Mouse (Mus musculus) liver, embryonic 15.5 days (tissue): ENCODE data around the gene Gnl1. TPM values are rescaled to one million over a fixed set of nuclear protein-coding genes. Genes with fewer than 3 reads are reported as not detected.
A peak's percentile ranks its signal among the peaks of the same experiment; 100 is the strongest.
"Not testable (repeated sequence)": the region's sequence is repeated elsewhere in the genome, so short reads cannot be mapped to it uniquely, and the experiment has no call there.

Source experiments
- ATAC-seq: fragments of 200-750 bp; cut with Nextera tagmentation; 2 replicates; pipeline ENCODE4 v1.8.0; 2017; ENCODE audit warnings: moderate number of reproducible peaks, mild to moderate bottlenecking, moderate library complexity; ENCODE audit not compliant: insufficient read depth
- H3K27ac ChIP-seq: fragments of 300-500 bp; sonication (generic); replicated peaks from 2 replicates; pipeline ENCODE4 v1.5.1; 2015; ENCODE audit warnings: mild to moderate bottlenecking, inconsistent platforms
- H3K27me3 ChIP-seq: fragments of 300-500 bp; sonication (generic); 2 replicates; pipeline ENCODE4 v1.6.1; 2015; ENCODE audit warnings: mild to moderate bottlenecking, inconsistent platforms
- H3K36me3 ChIP-seq: fragments of 300-500 bp; sonication (generic); replicated peaks from 2 replicates; pipeline ENCODE4 v1.6.1; 2015; ENCODE audit warnings: moderate library complexity, mild to moderate bottlenecking, inconsistent platforms
- H3K4me1 ChIP-seq: fragments of 300-500 bp; sonication (generic); replicated peaks from 2 replicates; pipeline ENCODE4 v1.6.1; 2015; ENCODE audit warnings: inconsistent platforms
- H3K4me2 ChIP-seq: fragments of 300-500 bp; sonication (generic); 2 replicates; pipeline ENCODE4 v1.6.1; 2015; ENCODE audit warnings: moderate library complexity, mild to moderate bottlenecking, inconsistent platforms
- H3K4me3 ChIP-seq: fragments of 300-500 bp; sonication (generic); replicated peaks from 2 replicates; pipeline ENCODE4 v1.5.1; 2015; ENCODE audit warnings: mild to moderate bottlenecking, inconsistent platforms
- H3K9ac ChIP-seq: fragments of 300-500 bp; sonication (generic); 2 replicates; pipeline ENCODE4 v1.6.1; 2015; ENCODE audit warnings: moderate library complexity, mild to moderate bottlenecking, inconsistent platforms
- H3K9me3 ChIP-seq: fragments of 300-500 bp; sonication (generic); replicated peaks from 2 replicates; pipeline ENCODE4 v1.6.1; 2016; ENCODE audit warnings: inconsistent platforms
- WGBS: fragments of 180-500 bp; shearing (Covaris S2); methylation state at CpG from one replicate; pipeline ENCODE4 v1.1.7; 2015; ENCODE audit warnings: mixed read lengths; ENCODE audit not compliant: insufficient replicate concordance; 5-methylcytosine and 5-hydroxymethylcytosine counted together
- polyA plus RNA-seq: library from polyadenylated mRNA; unstranded; fragments of >200 nt; fragmentation: Nextera tagmentation; extraction: Ambion mirVana; gene quantifications from 2 replicates; pipeline ENCODE4 v1.2.1, GENCODE M21; 2015

Gnl1 gene
- polyA plus RNA-seq, 1 experiment from 2014 or later: 9.3 TPM

- 2% methylated on average over 14 of the region's 14 CpGs for WGBS
- no peak for ATAC-seq
- Histone ChIP-seq H3K4me3 (peak overlapping the region; percentile 70), H3K27ac (peak overlapping the region; percentile 86), H3K9ac (peak overlapping the region; percentile 68), H3K36me3 (peaks cover 2% of the 10 kb centered on the region), H3K4me2 (peak overlapping the region; percentile 77), H3K27me3 (no peaks in the 10 kb centered on the region), H3K9me3 (no peaks in the 10 kb centered on the region), H3K4me1 (peaks cover 53% of the 10 kb centered on the region)
These were observed 15.2 kb downstream of the Gnl1 start for GRCm38 (mm10) chr17:35994879-35995240.

- ATAC-seq: peak; percentile 22
- H3K4me2 ChIP-seq: peak overlapping the region; percentile 77
- H3K27ac ChIP-seq: peak overlapping the region; percentile 88
- H3K36me3 ChIP-seq: peaks cover 5% of the 10 kb centered on the region
- H3K9me3 ChIP-seq: peaks cover under 1% of the 10 kb centered on the region; the same call in 1 of the 2 replicates
- peaks cover 74% of the 10 kb centered on the region for H3K4me1 ChIP-seq
- no peaks in the 10 kb centered on the region for H3K27me3 ChIP-seq
- H3K9ac ChIP-seq: no peak overlapping the region
- 1% methylated on average over 11 of the region's 11 CpGs for WGBS
- no peak overlapping the region for H3K4me3 ChIP-seq
These were observed 17.3 kb downstream of the Gnl1 start for GRCm38 (mm10) chr17:35996949-35997348.

- ATAC-seq: peak; percentile 59
- WGBS: 27% methylated on average over 12 of the region's 12 CpGs
- H3K27ac ChIP-seq: peak overlapping the region; percentile 88
- H3K9me3 ChIP-seq: peaks cover 10% of the 10 kb centered on the region; the same call in 1 of the 2 replicates
- H3K4me3 ChIP-seq: peak overlapping the region; percentile 51
- H3K4me2 ChIP-seq: peak overlapping the region; percentile 77
- peak overlapping the region; percentile 48 for H3K9ac ChIP-seq
- H3K4me1 ChIP-seq: peaks cover 82% of the 10 kb centered on the region
- peaks cover 13% of the 10 kb centered on the region for H3K36me3 ChIP-seq
- no peaks in the 10 kb centered on the region for H3K27me3 ChIP-seq
These were observed 18.3 kb downstream of the Gnl1 start for GRCm38 (mm10) chr17:35997713-35998510.

- no peaks in the 10 kb centered on the region for H3K27me3 ChIP-seq
- H3K4me1 ChIP-seq: peaks cover 85% of the 10 kb centered on the region
- no peak for ATAC-seq
- peak overlapping the region; percentile 51 for H3K4me3 ChIP-seq
- H3K9ac ChIP-seq: peak overlapping the region; percentile 48
- peaks cover 11% of the 10 kb centered on the region; the same call in 1 of the 2 replicates for H3K9me3 ChIP-seq
- peaks cover 22% of the 10 kb centered on the region for H3K36me3 ChIP-seq
- peak overlapping the region; percentile 88 for H3K27ac ChIP-seq
- WGBS: 35% methylated on average over 6 of the region's 6 CpGs
- H3K4me2 ChIP-seq: peak overlapping the region; percentile 77
These were observed 19.1 kb downstream of the Gnl1 start for GRCm38 (mm10) chr17:35998545-35999305.

- Histone ChIP-seq H3K27ac (peak overlapping the region; percentile 88), H3K9ac (peak overlapping the region; percentile 32; the same call in 1 of the 2 replicates), H3K36me3 (peaks cover 28% of the 10 kb centered on the region), H3K4me1 (peaks cover 84% of the 10 kb centered on the region), H3K9me3 (peaks cover 11% of the 10 kb centered on the region; the same call in 1 of the 2 replicates), H3K27me3 (no peaks in the 10 kb centered on the region), H3K4me3 (peak overlapping the region; percentile 51), H3K4me2 (peak overlapping the region; percentile 77)
- no peak for ATAC-seq
- WGBS: 30% methylated on average over 7 of the region's 7 CpGs
These were observed 19.7 kb downstream of the Gnl1 start for GRCm38 (mm10) chr17:35999356-35999755.

GRCm38 (mm10) chr17:36000349-36000748 lies 20.7 kb downstream of the Gnl1 start:
- Histone ChIP-seq H3K9me3 (peaks cover 11% of the 10 kb centered on the region; the same call in 1 of the 2 replicates), H3K4me1 (peaks cover 82% of the 10 kb centered on the region), H3K4me2 (peak overlapping the region; percentile 77), H3K27ac (peak overlapping the region; percentile 92), H3K9ac (no peak overlapping the region), H3K27me3 (no peaks in the 10 kb centered on the region), H3K4me3 (peak overlapping the region; percentile 51; the same call in 1 of the 2 replicates), H3K36me3 (peaks cover 37% of the 10 kb centered on the region)
- WGBS: 71% methylated on average over 4 of the region's 4 CpGs
- ATAC-seq: no peak

GRCm38 (mm10) chr17:36001121-36001897 lies 21.7 kb downstream of the Gnl1 start:
- H3K9me3 ChIP-seq: peaks cover 17% of the 10 kb centered on the region; the same call in 1 of the 2 replicates
- peak overlapping the region; percentile 26 for H3K4me3 ChIP-seq
- peak; percentile 58 for ATAC-seq
- H3K27me3 ChIP-seq: no peaks in the 10 kb centered on the region
- 0 out of 2 replicates have a peak overlapping the region, but pooled peaks have one; percentile 1 for H3K9ac ChIP-seq
- H3K36me3 ChIP-seq: peaks cover 46% of the 10 kb centered on the region
- peak overlapping the region; percentile 77 for H3K4me2 ChIP-seq
- H3K4me1 ChIP-seq: peaks cover 74% of the 10 kb centered on the region
- H3K27ac ChIP-seq: peak overlapping the region; percentile 92
- 74% methylated on average over 12 of the region's 12 CpGs for WGBS

GRCm38 (mm10) chr17:36001966-36002365 lies 22.3 kb downstream of the Gnl1 start:
- Histone ChIP-seq H3K36me3 (peaks cover 53% of the 10 kb centered on the region), H3K4me2 (peak overlapping the region; percentile 77), H3K9me3 (peaks cover 17% of the 10 kb centered on the region; the same call in 1 of the 2 replicates), H3K27ac (peak overlapping the region; percentile 92), H3K9ac (0 out of 2 replicates have a peak overlapping the region, but pooled peaks have one; percentile 1), H3K4me3 (peak overlapping the region; percentile 34), H3K27me3 (no peaks in the 10 kb centered on the region), H3K4me1 (peaks cover 71% of the 10 kb centered on the region)
- ATAC-seq: peak; percentile 85
- 48% methylated on average over 6 of the region's 6 CpGs for WGBS

GRCm38 (mm10) chr17:36003331-36003730 lies 23.7 kb downstream of the Gnl1 start:
- Histone ChIP-seq H3K36me3 (peaks cover 54% of the 10 kb centered on the region), H3K4me2 (no peak overlapping the region), H3K9ac (no peak overlapping the region), H3K9me3 (peaks cover 17% of the 10 kb centered on the region; the same call in 1 of the 2 replicates), H3K27me3 (no peaks in the 10 kb centered on the region), H3K4me3 (no peak overlapping the region), H3K4me1 (peaks cover 57% of the 10 kb centered on the region), H3K27ac (no peak overlapping the region)
- WGBS: 94% methylated on average over 7 of the region's 7 CpGs
- ATAC-seq: no peak

GRCm38 (mm10) chr17:36004409-36004808 lies 24.8 kb downstream of the Gnl1 start:
- H3K4me1 ChIP-seq: peaks cover 46% of the 10 kb centered on the region
- WGBS: 84% methylated on average over 7 of the region's 7 CpGs

More at GRCm38 (mm10) chr17:36004409-36004808, 24.8 kb downstream of the Gnl1 start:
- not testable (repeated sequence) for H3K4me2 ChIP-seq, ATAC-seq, H3K27ac ChIP-seq, H3K27me3 ChIP-seq, H3K4me3 ChIP-seq, H3K9ac ChIP-seq
- Histone ChIP-seq H3K36me3 (peaks cover 54% of the 10 kb centered on the region), H3K9me3 (peaks cover 17% of the 10 kb centered on the region; the same call in 1 of the 2 replicates)
